Mouse (Mus musculus) brain, embryonic 14.5 days (tissue): Measurements from ENCODE around the gene Ptprt.

Experiments
- CTCF ChIP-seq: fragments of 200-500 bp; IDR thresholded peaks from 2 replicates; pipeline ENCODE4 v1.5.1; 2012; ENCODE audit warnings: inconsistent platforms, mild to moderate bottlenecking, moderate library complexity, borderline replicate concordance; ENCODE audit not compliant: insufficient read depth, insufficient read length; ENCODE audit errors: extremely low read depth
- POLR2A ChIP-seq: fragments of 200-500 bp; IDR thresholded peaks from 2 replicates; pipeline ENCODE4 v1.6.1; 2012; ENCODE audit warnings: mild to moderate bottlenecking, inconsistent platforms, borderline replicate concordance; ENCODE audit not compliant: poor library complexity, insufficient read depth, insufficient read length, severe bottlenecking; ENCODE audit errors: extremely low read depth

- no peak for TF ChIP-seq CTCF
- TF ChIP-seq POLR2A, result no peak
These were observed 1113.6 kb downstream of the Ptprt start for GRCm38 (mm10) chr2:161547318-161547717.
